Mouse (Mus musculus): Measurements from ENCODE around the gene Gm42715. TPM values are rescaled to one million over a fixed set of nuclear protein-coding genes. Genes with fewer than 3 reads are reported as not detected.
A peak's percentile ranks its signal among the peaks of the same experiment; 100 is the strongest.

Gene Gm42715
- polyA plus RNA-seq, 1 experiment, result 25.1 TPM

DNA sequence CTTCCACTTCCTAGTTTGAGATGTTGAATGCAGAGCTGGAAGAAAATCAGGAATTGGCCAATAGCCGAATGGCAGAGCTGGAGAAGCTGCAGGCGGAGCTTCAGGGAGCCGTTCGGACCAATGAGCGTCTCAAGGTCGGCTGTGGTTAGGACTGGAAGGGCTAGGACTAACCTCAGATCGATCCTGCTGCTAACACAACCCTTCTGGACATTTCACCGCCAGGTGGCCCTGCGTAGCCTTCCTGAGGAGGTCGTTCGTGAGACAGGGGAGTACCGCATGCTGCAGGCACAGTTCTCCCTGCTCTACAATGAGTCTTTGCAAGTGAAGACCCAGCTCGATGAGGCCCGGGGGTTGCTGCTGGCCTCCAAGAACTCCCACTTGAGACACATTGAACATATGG lies 73.2 kb downstream of the Gm42715 start:
- Histone ChIP-seq H3K27me3 (replicated peaks) (no peaks in the 10 kb centered on the region), H3K4me3 (replicated peaks) (no peak overlapping the region), H3K4me1 (peaks cover 29% of the 10 kb centered on the region), H3K9me3 (no peaks in the 10 kb centered on the region), H3K36me3 (replicated peaks; ENCODE audit: low read length) (peaks cover 83% of the 10 kb centered on the region)
- no peak for TF ChIP-seq GATA1 (IDR thresholded peaks at IDR 0.05; ENCODE audit: borderline replicate concordance, low read length)

DNA sequence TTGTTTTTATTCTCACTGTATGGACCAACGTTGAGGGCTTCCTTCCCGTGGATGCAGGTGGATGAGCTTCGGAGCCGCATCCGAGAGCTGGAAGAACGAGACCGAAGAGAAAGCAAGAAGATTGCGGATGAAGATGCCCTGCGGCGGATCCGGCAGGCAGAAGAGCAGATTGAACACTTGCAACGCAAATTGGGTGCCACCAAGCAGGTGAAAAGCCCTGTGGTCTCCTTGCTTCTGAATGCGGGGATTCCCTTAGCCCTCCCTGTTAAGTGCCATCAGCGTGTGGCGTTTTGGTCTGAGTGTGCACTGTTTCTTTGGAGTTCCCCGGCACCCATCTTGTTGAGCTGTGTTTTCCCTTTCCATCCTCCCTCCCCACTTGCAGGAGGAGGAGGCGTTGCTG lies 77.4 kb downstream of the Gm42715 start:
- Histone ChIP-seq H3K27me3 (replicated peaks) (no peaks in the 10 kb centered on the region), H3K4me3 (replicated peaks) (no peak overlapping the region), H3K9me3 (no peaks in the 10 kb centered on the region), H3K4me1 (no peaks in the 10 kb centered on the region), H3K36me3 (replicated peaks; ENCODE audit: low read length) (peaks cover 100% of the 10 kb centered on the region)
- no peak for TF ChIP-seq GATA1 (IDR thresholded peaks at IDR 0.05; ENCODE audit: borderline replicate concordance, low read length)
- TF ChIP-seq FLI1 (IDR thresholded peaks at IDR 0.05; ENCODE audit: low read length), result no peak

DNA sequence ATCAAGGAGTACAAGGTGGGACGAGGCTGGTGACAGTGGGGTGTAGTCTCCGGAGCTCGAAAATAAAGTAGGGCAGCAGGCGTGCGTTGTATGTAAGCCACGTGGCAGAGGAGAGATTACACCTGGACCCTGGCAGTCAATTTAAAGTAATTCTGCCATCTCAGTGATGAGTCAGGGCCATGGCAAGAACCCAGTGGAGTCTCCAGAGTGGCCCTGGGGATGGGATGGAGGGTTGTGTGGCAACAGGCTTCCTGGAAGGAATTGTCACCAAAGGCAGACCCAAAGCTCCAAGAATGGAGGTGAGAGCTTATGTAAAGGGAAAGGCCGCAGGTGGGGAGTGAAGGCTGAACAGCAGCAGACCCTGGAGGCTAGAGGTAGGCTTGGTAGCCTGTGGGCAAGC lies 81.2 kb downstream of the Gm42715 start:
- Histone ChIP-seq H3K9me3 (no peaks in the 10 kb centered on the region), H3K36me3 (replicated peaks; ENCODE audit: low read length) (peaks cover 96% of the 10 kb centered on the region), H3K4me1 (peaks cover 5% of the 10 kb centered on the region), H3K27me3 (replicated peaks) (no peaks in the 10 kb centered on the region), H3K4me3 (replicated peaks) (no peak overlapping the region)
- no peak for TF ChIP-seq GATA1 (IDR thresholded peaks at IDR 0.05; ENCODE audit: borderline replicate concordance, low read length)
- TF ChIP-seq FLI1 (IDR thresholded peaks at IDR 0.05; ENCODE audit: low read length), result no peak

DNA sequence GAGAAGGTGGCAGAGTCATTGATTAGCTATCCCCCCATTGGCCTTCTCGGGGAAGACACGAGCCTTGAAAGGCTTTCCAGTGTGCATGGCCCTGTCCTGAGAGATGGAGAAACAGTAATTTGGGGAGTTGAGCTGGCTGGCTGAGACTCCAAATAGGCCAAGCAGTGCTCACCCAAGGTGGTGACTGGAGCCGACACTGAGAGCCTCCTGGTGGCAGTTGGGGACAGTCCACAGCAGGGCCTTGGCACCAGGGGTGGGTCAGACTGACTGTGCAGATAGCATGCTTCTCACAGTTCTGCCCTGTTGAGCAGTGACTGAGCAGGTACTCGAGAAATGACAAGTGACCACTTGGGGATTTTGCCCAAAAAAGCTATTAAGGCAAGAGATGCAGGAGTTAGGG lies 82.4 kb downstream of the Gm42715 start:
- Histone ChIP-seq H3K9me3 (no peaks in the 10 kb centered on the region), H3K27me3 (replicated peaks) (no peaks in the 10 kb centered on the region), H3K36me3 (replicated peaks; ENCODE audit: low read length) (peaks cover 92% of the 10 kb centered on the region), H3K4me3 (replicated peaks) (no peak overlapping the region), H3K4me1 (peaks cover 5% of the 10 kb centered on the region)
- no peak for TF ChIP-seq FLI1 (IDR thresholded peaks at IDR 0.05; ENCODE audit: low read length)
- no peak for TF ChIP-seq GATA1 (IDR thresholded peaks at IDR 0.05; ENCODE audit: borderline replicate concordance, low read length)

DNA sequence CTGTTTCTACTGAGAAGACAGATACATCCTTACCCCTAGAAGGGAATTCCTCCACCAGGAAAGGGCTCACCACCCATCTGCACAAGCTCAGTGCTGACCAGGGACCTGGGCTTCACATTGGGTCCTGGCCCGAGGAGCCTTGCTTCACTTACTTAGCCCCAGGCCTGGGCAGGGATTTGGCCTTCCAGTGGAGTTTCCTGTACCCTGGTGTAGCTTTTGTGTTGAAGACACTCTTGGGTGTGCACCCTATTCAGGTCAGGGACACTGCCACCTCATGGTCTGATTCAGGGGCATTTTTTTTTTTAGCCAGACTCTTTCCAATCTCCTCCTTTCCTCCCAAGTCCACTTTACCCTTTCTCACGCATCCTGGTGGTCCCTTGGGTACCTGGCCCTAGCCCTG lies 83.5 kb downstream of the Gm42715 start:
- peaks cover 12% of the 10 kb centered on the region for H3K4me1 ChIP-seq
- H3K4me3 ChIP-seq (replicated peaks), result no peak overlapping the region
- H3K27me3 ChIP-seq (replicated peaks), result no peaks in the 10 kb centered on the region
- no peaks in the 10 kb centered on the region for H3K9me3 ChIP-seq
- peaks cover 81% of the 10 kb centered on the region for H3K36me3 ChIP-seq (replicated peaks; ENCODE audit: low read length)
- no peak for TF ChIP-seq GATA1 (IDR thresholded peaks at IDR 0.05; ENCODE audit: borderline replicate concordance, low read length)
- TF ChIP-seq FLI1 (IDR thresholded peaks at IDR 0.05; ENCODE audit: low read length), result no peak

DNA sequence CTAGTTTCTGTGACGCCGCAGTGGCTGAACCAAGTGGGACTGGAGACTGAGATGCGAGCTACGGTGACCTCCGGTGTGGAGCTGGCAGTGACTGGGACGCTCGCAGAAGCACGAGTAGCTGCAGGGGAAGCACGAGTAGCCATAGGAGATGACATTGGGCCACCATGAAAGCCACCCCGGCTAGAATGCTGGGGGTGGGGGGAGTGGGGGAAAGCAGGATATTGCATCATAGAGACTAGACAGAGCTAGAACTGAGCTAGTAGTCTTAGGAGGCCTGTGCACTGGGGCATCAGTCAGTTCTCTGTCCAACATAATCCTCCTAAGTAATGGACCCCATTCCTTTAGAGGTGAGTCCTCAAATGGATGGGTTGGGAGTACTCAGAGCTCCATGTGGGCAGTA lies 84.9 kb downstream of the Gm42715 start:
- TF ChIP-seq GATA1 (IDR thresholded peaks at IDR 0.05; ENCODE audit: borderline replicate concordance, low read length) (no peak), FLI1 (IDR thresholded peaks at IDR 0.05; ENCODE audit: low read length) (no peak)
- no peaks in the 10 kb centered on the region for H3K9me3 ChIP-seq
- no peak overlapping the region for H3K4me3 ChIP-seq (replicated peaks)

DNA sequence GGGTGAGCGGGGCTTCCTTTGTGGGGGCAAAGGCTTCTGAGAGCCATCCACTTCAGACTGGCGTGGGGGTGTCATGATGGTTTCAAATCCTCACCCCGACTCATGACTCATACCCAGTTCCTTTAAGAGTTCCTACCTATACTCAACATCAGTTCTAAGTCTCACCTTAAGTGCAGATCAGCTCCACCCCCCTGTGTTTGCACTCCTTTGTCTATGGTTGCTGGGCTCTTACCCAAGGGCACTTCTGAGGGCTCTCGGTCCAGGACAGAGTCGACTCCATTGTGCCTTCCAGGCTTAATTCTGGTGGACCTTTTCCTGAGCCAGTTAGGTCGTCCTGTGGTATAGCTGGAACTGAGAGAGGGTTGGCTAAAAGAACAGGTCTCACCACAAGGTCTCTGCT lies 87.8 kb downstream of the Gm42715 start:
- H3K4me3 ChIP-seq (replicated peaks), result no peak overlapping the region
- H3K4me1 ChIP-seq, result peaks cover 12% of the 10 kb centered on the region
- peaks cover 78% of the 10 kb centered on the region for H3K36me3 ChIP-seq (replicated peaks; ENCODE audit: low read length)
- no peaks in the 10 kb centered on the region for H3K27me3 ChIP-seq (replicated peaks)
- TF ChIP-seq FLI1 (IDR thresholded peaks at IDR 0.05; ENCODE audit: low read length), result no peak
- no peak for TF ChIP-seq GATA1 (IDR thresholded peaks at IDR 0.05; ENCODE audit: borderline replicate concordance, low read length)
- peaks cover 8% of the 10 kb centered on the region; the same call in 1 of the 2 replicates for H3K9me3 ChIP-seq

More for the DNA sequence above, 84.9 kb downstream of the Gm42715 start:
- no peaks in the 10 kb centered on the region for H3K27me3 ChIP-seq (replicated peaks)
- H3K4me1 ChIP-seq, result peaks cover 12% of the 10 kb centered on the region
- peaks cover 79% of the 10 kb centered on the region for H3K36me3 ChIP-seq (replicated peaks; ENCODE audit: low read length)

DNA sequence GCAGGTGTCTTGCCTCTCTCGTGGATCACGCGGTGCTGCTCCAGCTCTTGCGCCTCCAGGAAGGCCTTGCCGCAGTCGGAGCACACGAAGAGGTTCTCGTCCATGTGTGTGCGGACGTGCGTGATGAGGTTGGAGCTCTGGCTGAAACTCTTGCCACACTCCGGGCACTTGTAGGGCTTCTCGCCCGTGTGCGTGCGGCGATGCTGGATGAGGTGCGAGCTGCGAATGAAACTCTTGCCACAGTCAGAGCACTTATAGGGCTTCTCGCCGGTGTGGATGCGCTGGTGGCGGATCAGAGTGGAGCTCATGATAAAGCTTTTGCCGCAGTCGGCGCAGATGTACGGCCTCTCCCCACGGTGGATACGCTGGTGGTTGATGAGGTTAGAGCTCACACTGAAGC lies 91.6 kb downstream of the Gm42715 start:
- peaks cover 26% of the 10 kb centered on the region for H3K27me3 ChIP-seq (replicated peaks)
- no peak overlapping the region for H3K4me3 ChIP-seq (replicated peaks)
- TF ChIP-seq GATA1 (IDR thresholded peaks at IDR 0.05; ENCODE audit: borderline replicate concordance, low read length) (no peak), FLI1 (IDR thresholded peaks at IDR 0.05; ENCODE audit: low read length) (no peak)
- H3K4me1 ChIP-seq, result peaks cover 30% of the 10 kb centered on the region
- H3K36me3 ChIP-seq (replicated peaks; ENCODE audit: low read length), result peaks cover 54% of the 10 kb centered on the region
- peaks cover 8% of the 10 kb centered on the region; the same call in 1 of the 2 replicates for H3K9me3 ChIP-seq

DNA sequence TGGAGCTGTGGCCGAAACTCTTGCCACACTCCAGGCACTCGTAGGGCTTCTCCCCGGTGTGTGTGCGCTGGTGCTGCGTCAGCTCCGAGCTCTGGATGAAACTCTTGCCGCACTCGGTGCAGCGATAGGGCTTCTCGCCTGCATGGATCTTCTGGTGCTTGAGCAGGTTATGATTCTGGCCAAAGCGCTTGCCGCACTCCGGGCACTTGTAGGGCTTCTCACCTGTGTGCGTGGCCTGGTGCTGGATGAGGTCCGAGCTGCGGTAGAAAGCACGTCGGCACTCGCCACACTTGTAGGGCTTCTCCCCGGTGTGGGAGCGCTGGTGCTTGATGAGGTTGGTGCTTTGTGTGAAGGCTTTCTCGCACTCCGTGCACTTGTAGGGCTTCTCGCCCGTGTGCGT lies 92.2 kb downstream of the Gm42715 start:
- Histone ChIP-seq H3K9me3 (peaks cover 8% of the 10 kb centered on the region; the same call in 1 of the 2 replicates), H3K4me1 (peaks cover 33% of the 10 kb centered on the region), H3K27me3 (replicated peaks) (peaks cover 28% of the 10 kb centered on the region), H3K36me3 (replicated peaks; ENCODE audit: low read length) (peaks cover 51% of the 10 kb centered on the region), H3K4me3 (replicated peaks) (no peak overlapping the region)
- no peak for TF ChIP-seq GATA1 (IDR thresholded peaks at IDR 0.05; ENCODE audit: borderline replicate concordance, low read length)
- TF ChIP-seq FLI1 (IDR thresholded peaks at IDR 0.05; ENCODE audit: low read length), result no peak

DNA sequence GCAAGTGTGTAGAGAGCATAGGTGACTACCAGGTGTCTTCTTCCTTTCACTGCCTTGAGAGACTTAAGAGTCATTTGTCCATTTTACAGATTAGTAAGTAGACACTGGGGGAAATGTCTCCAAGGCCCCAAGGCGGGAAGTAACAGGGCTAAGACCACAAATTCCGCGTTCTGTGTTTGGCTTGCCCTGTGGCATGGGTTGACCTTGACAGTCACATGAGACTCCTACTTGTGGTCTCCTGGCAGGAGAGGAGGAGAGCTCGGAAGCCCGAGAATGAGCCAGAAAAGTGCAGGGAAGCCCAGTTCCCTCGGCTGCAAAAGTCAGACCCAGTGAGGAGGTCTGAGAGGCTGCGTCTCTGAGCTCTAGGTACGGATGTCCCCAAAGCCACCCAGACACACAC lies 94.1 kb downstream of the Gm42715 start:
- no peak overlapping the region for H3K4me3 ChIP-seq (replicated peaks)
- H3K9me3 ChIP-seq, result peaks cover 8% of the 10 kb centered on the region; the same call in 1 of the 2 replicates
- H3K27me3 ChIP-seq (replicated peaks), result peaks cover 28% of the 10 kb centered on the region
- H3K36me3 ChIP-seq (replicated peaks; ENCODE audit: low read length), result peaks cover 45% of the 10 kb centered on the region
- no peak for TF ChIP-seq FLI1 (IDR thresholded peaks at IDR 0.05; ENCODE audit: low read length)
- TF ChIP-seq GATA1 (IDR thresholded peaks at IDR 0.05; ENCODE audit: borderline replicate concordance, low read length), result no peak
- H3K4me1 ChIP-seq, result peaks cover 27% of the 10 kb centered on the region

DNA sequence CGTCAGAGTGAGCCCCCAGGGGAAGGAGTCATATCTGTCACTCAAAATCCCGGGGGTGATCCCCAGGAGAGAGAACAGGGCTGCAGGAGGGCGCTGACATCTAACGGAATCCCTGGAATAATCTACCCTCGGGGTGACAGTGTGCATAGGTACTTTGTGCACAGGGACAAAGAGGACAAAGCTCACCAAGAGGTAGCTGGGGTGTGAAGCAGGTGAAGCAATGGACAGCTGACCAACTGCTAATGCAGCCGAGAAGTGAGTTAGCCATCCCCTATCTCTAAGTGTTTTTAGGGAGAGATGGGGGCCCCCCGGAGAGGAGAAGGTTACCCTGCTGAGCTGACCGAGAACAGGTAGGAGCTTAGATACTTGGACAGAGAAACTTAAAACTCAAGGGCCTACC lies 94.7 kb downstream of the Gm42715 start:
- H3K4me3 ChIP-seq (replicated peaks), result peak overlapping the region; percentile 93
- peaks cover 39% of the 10 kb centered on the region for H3K36me3 ChIP-seq (replicated peaks; ENCODE audit: low read length)
- peaks cover 28% of the 10 kb centered on the region for H3K27me3 ChIP-seq (replicated peaks)
- TF ChIP-seq GATA1 (IDR thresholded peaks at IDR 0.05; ENCODE audit: borderline replicate concordance, low read length) (no peak), FLI1 (IDR thresholded peaks at IDR 0.05; ENCODE audit: low read length) (no peak)
- peaks cover 27% of the 10 kb centered on the region for H3K4me1 ChIP-seq
- peaks cover 8% of the 10 kb centered on the region; the same call in 1 of the 2 replicates for H3K9me3 ChIP-seq
